Mouse (Mus musculus) heart, adult 2 months (tissue): ENCODE data around the gene Emc8. TPM values are rescaled to one million over a fixed set of nuclear protein-coding genes. Genes with fewer than 3 reads are reported as not detected.
"Not testable (repeated sequence)": the region's sequence is repeated elsewhere in the genome, so short reads cannot be mapped to it uniquely, and the experiment has no call there.

Experiments
- DNase-seq, 2 experiments: peaks; one replicate each; pipeline ENCODE4 v3.0.0; 2021
- H3K27ac ChIP-seq: fragments of 200-600 bp; 2 replicates; pipeline ENCODE4 v1.8.1; 2022
- H3K27me3 ChIP-seq: fragments of 200-500 bp; 2 replicates; pipeline ENCODE4 v1.6.1; 2012; ENCODE audit warnings: mild to moderate bottlenecking, low read length, inconsistent platforms, mixed read lengths; ENCODE audit not compliant: control insufficient read depth, insufficient read depth
- H3K36me3 ChIP-seq: fragments of 200-500 bp; 2 replicates; pipeline ENCODE4 v1.6.1; 2012; ENCODE audit warnings: low read length, inconsistent platforms; ENCODE audit not compliant: control insufficient read depth, insufficient read depth
- H3K4me1 ChIP-seq: fragments of 200-500 bp; 2 replicates; pipeline ENCODE4 v1.6.1; 2011; ENCODE audit warnings: low read length; ENCODE audit not compliant: control insufficient read depth, insufficient read depth
- H3K4me3 ChIP-seq: fragments of 200-600 bp; 2 replicates; pipeline ENCODE4 v1.8.1; 2022
- H3K79me2 ChIP-seq: fragments of 200-500 bp; replicated peaks from 2 replicates; pipeline ENCODE4 v1.6.1; 2012; ENCODE audit warnings: mild to moderate bottlenecking, inconsistent platforms, low read length, moderate library complexity, mixed read lengths; ENCODE audit not compliant: control insufficient read depth, insufficient read depth
- H3K9ac ChIP-seq: fragments of 200-500 bp; 2 replicates; pipeline ENCODE4 v1.6.1; 2012; ENCODE audit warnings: low read depth, mild to moderate bottlenecking, control low read depth, inconsistent platforms, low read length, mixed read lengths
- CTCF ChIP-seq: fragments of 200-600 bp; IDR thresholded peaks from 2 replicates; pipeline ENCODE4 v1.8.1; 2022; ENCODE audit warnings: antibody characterized with exemption, mild to moderate bottlenecking, moderate library complexity
- EP300 ChIP-seq: fragments of 200-500 bp; IDR thresholded peaks from 2 replicates; pipeline ENCODE4 v1.6.1; 2011; ENCODE audit warnings: low read depth, low read length, control low read depth; ENCODE audit not compliant: insufficient read depth
- POLR2A ChIP-seq: fragments of 200-500 bp; IDR thresholded peaks from 2 replicates; pipeline ENCODE4 v1.6.1; 2011; ENCODE audit warnings: mild to moderate bottlenecking, low read depth, low read length, control low read depth; ENCODE audit not compliant: insufficient read depth
- WGBS: fragments of 180-500 bp; shearing (Covaris S2); methylation state at CpG from one replicate; pipeline ENCODE4 v1.1.7; 2018; 5-methylcytosine and 5-hydroxymethylcytosine counted together
- intact Hi-C: fragments of 180-260 bp; cut with DNase I; formaldehyde crosslinking; loops from one replicate; pipeline ENCODE4 v1.15.1; 2025
- polyA plus RNA-seq: library from polyadenylated mRNA; depleted of rRNA; stranded (reverse); fragments of >200 nt; gene quantifications from 2 replicates; pipeline ENCODE4 v1.2.3, GENCODE M21; 2012
- total RNA-seq, 2 experiments: library from RNA; stranded (reverse); gene quantifications; 2 replicates each; pipeline ENCODE4 v1.2.3; 2021

The Emc8 gene
- total and polyA plus RNA-seq, 3 experiments, result 36.9 to 46.3 (median 42.2) TPM

DNA sequence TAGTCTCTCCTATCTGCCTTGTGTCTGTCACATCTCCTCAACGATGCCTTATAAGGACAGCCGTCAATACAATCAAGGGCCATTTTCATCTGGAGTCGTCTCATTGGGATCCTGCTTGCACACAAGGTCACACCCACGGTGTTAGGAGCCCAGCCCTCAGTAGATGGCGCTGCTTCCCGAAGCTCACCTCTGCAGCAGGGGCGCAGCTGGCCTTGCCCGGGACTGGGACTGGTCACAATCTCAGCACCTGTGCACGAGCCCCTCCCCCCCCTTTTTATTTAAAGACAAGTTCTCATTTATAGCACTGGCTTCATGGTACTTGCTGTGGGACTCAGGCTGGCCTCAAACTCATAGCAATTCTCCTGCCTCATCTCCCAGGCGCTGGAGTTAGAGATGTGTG lies 15.2 kb upstream of the Emc8 start:
- TF ChIP-seq CTCF (peak; percentile 82), POLR2A (no peak), EP300 (0 out of 2 replicates have a peak, but pooled peaks have one; percentile 58)
- Histone ChIP-seq H3K79me2 (no peaks in the 10 kb centered on the region), H3K9ac (no peak overlapping the region), H3K36me3 (no peaks in the 10 kb centered on the region), H3K27me3 (no peaks in the 10 kb centered on the region), H3K27ac (no peak overlapping the region), H3K4me3 (no peak overlapping the region), H3K4me1 (peaks cover 1% of the 10 kb centered on the region; the same call in 1 of the 2 replicates)
- intact Hi-C loops, result no loop called here
- DNase-seq, result peak; percentile 83 to 86
- WGBS, result 16% methylated on average over 10 of the region's 10 CpGs

DNA sequence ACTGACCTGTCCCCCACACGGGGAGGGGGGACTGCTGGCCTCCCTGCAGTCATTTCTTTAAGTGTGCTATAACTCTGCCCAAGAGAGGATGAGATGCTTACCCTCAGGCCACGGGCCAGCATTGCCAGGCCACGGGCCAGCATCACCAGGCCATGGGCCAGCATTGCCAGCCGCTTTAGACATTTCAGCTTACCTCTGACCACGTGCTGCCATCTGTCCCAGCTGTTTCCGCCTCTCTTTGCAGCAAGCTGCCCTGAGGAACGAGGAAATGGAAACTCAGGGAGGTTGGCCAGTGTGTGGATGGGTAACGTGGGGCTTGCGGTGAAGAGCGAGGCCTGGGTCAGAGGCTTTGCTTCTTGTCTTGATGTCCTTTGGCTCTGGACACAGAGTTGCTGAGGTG lies 12.7 kb upstream of the Emc8 start:
- 55% methylated on average over 10 of the region's 10 CpGs for WGBS
- TF ChIP-seq EP300 (no peak), POLR2A (no peak), CTCF (no peak)
- no peak for DNase-seq
- Histone ChIP-seq H3K4me3 (no peak overlapping the region), H3K79me2 (no peaks in the 10 kb centered on the region), H3K9ac (no peak overlapping the region), H3K36me3 (no peaks in the 10 kb centered on the region), H3K27me3 (no peaks in the 10 kb centered on the region), H3K27ac (no peak overlapping the region), H3K4me1 (peaks cover 1% of the 10 kb centered on the region; the same call in 1 of the 2 replicates)
- intact Hi-C loops, result no loop called here

DNA sequence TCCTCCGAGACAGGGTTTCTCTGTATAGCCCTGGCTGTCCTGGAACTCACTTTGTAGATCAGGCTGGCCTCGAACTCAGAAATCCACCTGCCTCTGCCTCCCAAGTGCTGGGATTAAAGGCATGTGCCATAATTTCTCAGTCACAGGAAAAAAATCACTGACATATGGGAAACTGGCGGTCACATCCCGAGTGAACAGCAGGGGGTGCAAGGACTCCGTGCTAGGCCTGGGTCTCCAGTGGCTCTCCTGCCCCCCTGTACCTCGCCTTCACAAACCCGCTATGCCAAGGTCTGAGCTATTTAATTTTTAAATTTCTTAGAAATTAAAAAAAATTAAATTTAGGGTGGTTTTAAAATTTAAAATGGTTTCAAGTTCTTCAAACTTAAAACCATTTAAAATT lies 12.0 kb upstream of the Emc8 start:
- DNase-seq, H3K27ac ChIP-seq, H3K79me2 ChIP-seq, H3K4me3 ChIP-seq, intact Hi-C loops, H3K4me1 ChIP-seq, H3K36me3 ChIP-seq, H3K9ac ChIP-seq, H3K27me3 ChIP-seq: not testable (repeated sequence)
- peak; percentile 70 for TF ChIP-seq CTCF
- 43% methylated on average over 7 of the region's 7 CpGs for WGBS

DNA sequence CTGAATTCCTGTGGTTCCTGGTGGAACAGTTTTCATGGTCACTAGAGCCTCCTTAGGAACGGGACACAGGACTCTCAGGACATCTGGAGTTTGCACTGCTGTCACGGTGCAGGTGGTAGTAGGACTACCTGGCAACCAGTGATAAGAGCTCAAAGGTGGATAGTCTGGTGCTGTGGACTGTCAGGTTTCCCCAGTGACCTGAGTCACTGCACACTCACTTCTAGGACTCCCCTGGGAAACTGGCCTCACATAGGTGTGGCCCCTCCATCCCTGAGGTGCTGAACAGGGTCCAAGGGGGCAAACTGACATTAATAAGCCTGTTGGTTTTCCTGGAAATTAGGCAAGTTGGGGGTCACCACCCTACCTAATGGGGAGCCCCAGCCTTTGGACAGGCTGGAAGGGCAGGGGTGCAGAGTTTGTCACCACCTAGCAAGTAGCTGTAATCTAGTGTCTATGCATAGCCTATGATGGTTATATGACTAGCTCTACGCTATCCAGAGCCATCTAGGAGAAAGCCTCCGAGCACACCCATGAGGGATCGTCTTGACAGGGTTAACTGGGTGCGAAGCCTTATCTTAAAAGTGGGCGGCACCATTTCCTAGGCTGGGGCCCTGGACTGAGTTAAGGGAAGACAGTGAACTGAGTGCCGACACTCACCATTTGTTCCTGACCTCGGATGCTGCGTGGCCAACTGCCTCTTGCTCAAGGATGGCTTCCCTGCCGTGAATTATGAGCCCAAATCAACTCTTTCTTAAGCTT lies 11.4 kb upstream of the Emc8 start:
- Histone ChIP-seq H3K9ac (no peak overlapping the region), H3K27ac (no peak overlapping the region), H3K79me2 (no peaks in the 10 kb centered on the region), H3K27me3 (no peaks in the 10 kb centered on the region), H3K4me1 (peaks cover 1% of the 10 kb centered on the region; the same call in 1 of the 2 replicates), H3K4me3 (no peak overlapping the region), H3K36me3 (no peaks in the 10 kb centered on the region)
- TF ChIP-seq CTCF, result no peak
- TF ChIP-seq POLR2A, result no peak
- no peak for TF ChIP-seq EP300
- WGBS, result 40% methylated on average over 11 of the region's 11 CpGs
- no peak for DNase-seq
- intact Hi-C loops, result loop anchor here (5.0 kb wide), 1 partner anchor 412 kb away; no protein-coding TSS in a partner anchor

DNA sequence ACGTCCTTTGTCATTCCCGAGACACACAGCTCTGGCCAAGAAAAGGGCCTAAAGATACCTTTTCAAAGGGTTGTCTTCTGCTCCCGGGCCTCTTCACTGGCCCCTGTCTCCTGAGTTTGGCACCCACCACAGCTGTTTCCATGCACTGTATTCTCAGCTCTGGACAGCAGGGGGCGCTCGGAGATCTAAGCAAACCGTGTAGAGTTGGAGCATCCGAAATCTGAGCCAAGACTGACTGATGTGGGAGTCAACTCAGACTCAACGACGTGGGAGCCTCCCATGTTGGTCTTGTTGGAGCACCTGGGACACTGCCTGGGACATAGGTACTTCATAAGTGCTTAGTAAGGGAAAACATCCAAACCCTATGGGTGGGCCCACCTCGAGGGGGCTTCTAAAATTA lies 10.1 kb upstream of the Emc8 start:
- peak; percentile 82 to 90 for DNase-seq
- no peaks in the 10 kb centered on the region for H3K36me3 ChIP-seq
- peaks cover 1% of the 10 kb centered on the region; the same call in 1 of the 2 replicates for H3K4me1 ChIP-seq
- 11% methylated on average over 10 of the region's 10 CpGs for WGBS
- no peaks in the 10 kb centered on the region for H3K27me3 ChIP-seq
- no peaks in the 10 kb centered on the region for H3K79me2 ChIP-seq
- no peak overlapping the region for H3K9ac ChIP-seq
- H3K4me3 ChIP-seq, result no peak overlapping the region
- intact Hi-C loops, result loop anchor here (1.0 to 5.0 kb wide), 2 partner anchors 118 to 414 kb away; no protein-coding TSS in a partner anchor
- no peak overlapping the region for H3K27ac ChIP-seq
- TF ChIP-seq EP300 (peak; percentile 73; the same call in 1 of the 2 replicates), CTCF (peak; percentile 99), POLR2A (no peak)

DNA sequence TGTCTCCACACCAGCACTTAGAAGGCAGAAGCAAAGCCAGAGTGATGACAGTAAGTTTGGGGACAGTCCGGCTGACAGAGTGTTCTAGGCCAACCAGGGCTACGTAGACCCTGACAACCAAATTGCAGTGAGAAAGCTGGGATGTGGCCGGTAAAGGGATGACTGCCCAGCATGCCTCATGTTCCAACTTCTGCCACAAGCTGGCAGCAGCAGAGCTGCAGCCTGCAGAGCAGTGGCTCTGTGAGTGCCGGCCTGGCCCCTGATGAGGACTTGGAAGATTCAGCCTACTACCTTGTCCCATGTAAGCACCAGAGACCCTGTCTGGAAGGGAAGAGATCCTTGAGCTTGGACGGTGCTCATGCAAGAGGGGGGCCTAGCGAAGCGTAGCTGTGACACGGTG lies 7.3 kb upstream of the Emc8 start:
- H3K36me3 ChIP-seq, result peaks cover 3% of the 10 kb centered on the region; the same call in 1 of the 2 replicates
- TF ChIP-seq EP300, result no peak
- no peak for TF ChIP-seq POLR2A
- peak; percentile 36; the same call in 1 of the 2 replicates for TF ChIP-seq CTCF
- no peak overlapping the region for H3K27ac ChIP-seq
- intact Hi-C loops, result loop anchor here (5.0 kb wide), 1 partner anchor 417 kb away; no protein-coding TSS in a partner anchor
- no peaks in the 10 kb centered on the region for H3K79me2 ChIP-seq
- peaks cover 2% of the 10 kb centered on the region for H3K4me1 ChIP-seq
- DNase-seq, result no peak
- no peak overlapping the region for H3K4me3 ChIP-seq
- no peak overlapping the region for H3K9ac ChIP-seq
- WGBS, result 74% methylated on average over 8 of the region's 8 CpGs
- H3K27me3 ChIP-seq, result no peaks in the 10 kb centered on the region
